ENCODE assay signal across 20 mouse cellular contexts in the genomic region with DNA sequence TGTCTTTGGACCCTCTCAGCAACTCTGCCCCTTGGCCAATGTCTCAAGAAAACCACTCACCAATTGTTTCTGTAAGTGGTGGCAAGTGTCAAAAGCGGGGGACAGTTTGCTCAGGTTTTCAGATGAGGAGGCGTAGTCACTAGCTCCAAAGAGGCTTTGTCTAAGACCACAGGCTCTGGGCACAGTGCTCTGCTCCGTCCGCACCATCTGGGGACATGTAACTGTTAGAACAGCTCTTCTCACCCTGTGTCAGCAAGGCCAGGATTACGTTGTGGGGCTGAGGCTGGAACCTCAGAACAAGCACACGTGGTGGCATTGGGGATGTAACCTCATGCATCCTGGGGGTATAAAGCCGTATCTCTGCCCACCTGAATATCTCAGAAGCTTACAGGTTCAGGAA. TPM values are rescaled to one million over a fixed set of nuclear protein-coding genes. Genes with fewer than 3 reads are reported as not detected.
DNase-seq lines count a peak whose midpoint lies in the region; ATAC-seq and TF ChIP-seq lines count a peak whose summit lies in the region.
"Had no signal": no experiment of that assay in that cellular context is flagged by ENCODE, and none has a peak within 500 bp of the region (broad histone marks: within the 10 kb centered on the region; RNA-seq: fewer than 3 reads in every experiment).

No protein-coding gene starts in this region.

- ATAC-seq in forebrain, embryonic 15.5 days (replicated peaks): no peak
- ATAC-seq in lung, embryonic 15.5 days (ENCODE audit: borderline replicate concordance, extremely low read depth, low FRiP score, low TSS enrichment): no peak
- ATAC-seq in intestine, embryonic 16.5 days: no peak
- ATAC-seq: forebrain, postnatal 0 days had no signal

- H3K27ac ChIP-seq in forebrain, embryonic 10.5 days: no peak overlapping the region
- H3K27ac ChIP-seq in forebrain, embryonic 15.5 days (replicated peaks): no peak overlapping the region
- H3K27ac ChIP-seq in lung, embryonic 15.5 days: no peak overlapping the region
- H3K27ac ChIP-seq in ES-E14 (ENCODE audit: insufficient read depth, low read depth, low read length, poor library complexity, severe bottlenecking): peak overlapping the region; percentile 69; the same call in 1 of the 2 replicates
- H3K27ac ChIP-seq in intestine, embryonic 16.5 days (ENCODE audit: low read length): no peak overlapping the region
- H3K27ac ChIP-seq: hindbrain, embryonic 13.5 days; liver, embryonic 13.5 days had no signal

- H3K36me3 ChIP-seq in forebrain, embryonic 10.5 days (replicated peaks): no peaks in the 10 kb centered on the region; the same call in 1 of the 2 replicates
- H3K36me3 ChIP-seq in forebrain, embryonic 15.5 days: no peaks in the 10 kb centered on the region
- no peaks in the 10 kb centered on the region for H3K36me3 ChIP-seq in lung, embryonic 15.5 days
- peaks cover 2% of the 10 kb centered on the region; the same call in 1 of the 2 replicates for H3K36me3 ChIP-seq in ES-E14 (ENCODE audit: control insufficient read depth, insufficient read depth, low read length, poor library complexity, severe bottlenecking)
- H3K36me3 ChIP-seq in intestine, embryonic 16.5 days (ENCODE audit: control insufficient read depth, insufficient read depth, low read length): no peaks in the 10 kb centered on the region
- H3K36me3 ChIP-seq: hindbrain, embryonic 13.5 days; kidney, embryonic 15.5 days; liver, embryonic 13.5 days had no signal

- H3K4me3 ChIP-seq in forebrain, embryonic 10.5 days: peak overlapping the region; percentile 92; the same call in 1 of the 2 replicates
- no peak overlapping the region for H3K4me3 ChIP-seq in forebrain, embryonic 15.5 days
- no peak overlapping the region for H3K4me3 ChIP-seq in lung, embryonic 15.5 days
- peak overlapping the region; percentile 73 to 90; a peak in 2 of 4 replicates for H3K4me3 ChIP-seq in ES-E14 (ENCODE audit: insufficient read depth in 1 of 2, low read depth in 1 of 2, low read length in 2 of 2, poor library complexity in 1 of 2, severe bottlenecking in 1 of 2)
- no peak overlapping the region for H3K4me3 ChIP-seq in intestine, embryonic 16.5 days (ENCODE audit: low read length)
- H3K4me3 ChIP-seq: hindbrain, embryonic 13.5 days; liver, embryonic 13.5 days had no signal

- in situ Hi-C loops in ES-E14 (cut with MboI; ENCODE audit: low sequenced_read_pairs in 2 of 2, unreplicated experiment in 2 of 2): no loop called here

- H3K4me1 ChIP-seq in forebrain, embryonic 10.5 days: peaks cover 48% of the 10 kb centered on the region
- peaks cover 26% of the 10 kb centered on the region for H3K4me1 ChIP-seq in forebrain, embryonic 15.5 days
- H3K4me1 ChIP-seq in lung, embryonic 15.5 days: peaks cover 26% of the 10 kb centered on the region
- peaks cover 0 to 11% of the 10 kb centered on the region in 2 experiments; a peak in 2 of 4 replicates for H3K4me1 ChIP-seq in ES-E14 (ENCODE audit: control insufficient read depth in 2 of 2, insufficient read depth in 2 of 2, low read length in 2 of 2, poor library complexity in 1 of 2)
- peaks cover 9% of the 10 kb centered on the region; the same call in 1 of the 2 replicates for H3K4me1 ChIP-seq in intestine, embryonic 16.5 days (ENCODE audit: control insufficient read depth, insufficient read depth, low read length)

- H3K4me2 ChIP-seq in forebrain, embryonic 15.5 days (replicated peaks): no peak overlapping the region
- peak overlapping the region; percentile 98 for H3K4me2 ChIP-seq in lung, embryonic 15.5 days
- peak overlapping the region; percentile 100 for H3K4me2 ChIP-seq in intestine, embryonic 16.5 days (ENCODE audit: low read depth, low read length)
- H3K4me2 ChIP-seq: liver, embryonic 13.5 days had no signal

- 88% methylated on average over 7 of the region's 7 CpGs for WGBS in forebrain, embryonic 10.5 days
- WGBS in forebrain, embryonic 15.5 days: 84% methylated on average over 7 of the region's 7 CpGs
- 78% methylated on average over 7 of the region's 7 CpGs for WGBS in lung, embryonic 15.5 days
- 93% methylated on average over 7 of the region's 7 CpGs for WGBS in intestine, embryonic 16.5 days

- DNase-seq in forebrain, embryonic 10.5 days (ENCODE audit: extremely low spot score, low spot score): no peak
- DNase-seq in lung, postnatal 25 days (ENCODE audit: low spot score): no peak
- no peak for DNase-seq in ES-E14 (ENCODE audit: low read depth, low spot score)
- no peak for DNase-seq in frontal cortex, postnatal 25 days (ENCODE audit: low spot score in 2 of 2)
- DNase-seq: adrenal gland, postnatal 25 days; cerebellum, adult 9-10 months; forebrain, postnatal 0 days; gastrocnemius, postnatal 36 days; heart, postnatal 36 days; kidney, postnatal 4 days; liver, embryonic 13.5 days; lung, postnatal 10 days; right cerebral cortex, adult 18-20 months; thymus, adult 18-20 months; thymus, postnatal 36 days had no signal

- H3K27me3 ChIP-seq in forebrain, embryonic 10.5 days (ENCODE audit: poor library complexity, severe bottlenecking): peaks cover 28% of the 10 kb centered on the region
- no peaks in the 10 kb centered on the region for H3K27me3 ChIP-seq in forebrain, embryonic 15.5 days
- H3K27me3 ChIP-seq in lung, embryonic 15.5 days: no peaks in the 10 kb centered on the region
- no peaks in the 10 kb centered on the region for H3K27me3 ChIP-seq in intestine, embryonic 16.5 days (replicated peaks; ENCODE audit: control insufficient read depth, insufficient read depth, low read length)
- H3K27me3 ChIP-seq: kidney, embryonic 15.5 days had no signal

- no peak overlapping the region for H3K9ac ChIP-seq in forebrain, embryonic 15.5 days (replicated peaks)
- H3K9ac ChIP-seq in lung, embryonic 15.5 days: 0 out of 2 replicates have a peak overlapping the region, but pooled peaks have one; percentile 46
- peak overlapping the region; percentile 9; the same call in 1 of the 2 replicates for H3K9ac ChIP-seq in ES-E14 (ENCODE audit: insufficient read depth, low read depth, low read length, poor library complexity, severe bottlenecking)
- H3K9ac ChIP-seq in intestine, embryonic 16.5 days (ENCODE audit: low read depth, low read length): peak overlapping the region; percentile 95
- H3K9ac ChIP-seq: forebrain, postnatal 0 days; hindbrain, embryonic 13.5 days; liver, embryonic 13.5 days had no signal

- H3K9me3 ChIP-seq in forebrain, embryonic 10.5 days: no peaks in the 10 kb centered on the region
- no peaks in the 10 kb centered on the region for H3K9me3 ChIP-seq in forebrain, embryonic 15.5 days
- no peaks in the 10 kb centered on the region for H3K9me3 ChIP-seq in lung, embryonic 15.5 days
- H3K9me3 ChIP-seq in ES-E14 (ENCODE audit: control insufficient read depth, insufficient read depth, low read depth, low read length): no peaks in the 10 kb centered on the region
- H3K9me3 ChIP-seq in intestine, embryonic 16.5 days (ENCODE audit: control insufficient read depth, low read length): no peaks in the 10 kb centered on the region
- H3K9me3 ChIP-seq: hindbrain, embryonic 13.5 days; kidney, embryonic 15.5 days; liver, embryonic 13.5 days had no signal

TF ChIP-seq in ES-E14, 5 proteins besides CTCF, POLR2A, EP300 and RAD21:
- TF ChIP-seq MAFK (IDR thresholded peaks at IDR 0.05; ENCODE audit: insufficient read depth, low read depth, low read length): no peak
- no peak for TF ChIP-seq ZC3H11A (IDR thresholded peaks at IDR 0.05; ENCODE audit: borderline replicate concordance, low read depth, low read length)

RNA-seq across cellular contexts. Expression of a gene that starts 1.4 kb away (rescaled TPM):
- polyA plus RNA-seq in forebrain, embryonic 10.5 days (2016; fragmentation: Nextera tagmentation; extraction: Ambion mirVana): 1.6 and 2.0 TPM in 2 replicates
- polyA plus RNA-seq in forebrain, embryonic 15.5 days (2015; fragmentation: Nextera tagmentation; extraction: Ambion mirVana): 2.0 and 2.5 TPM in 2 replicates
- polyA plus RNA-seq in lung, embryonic 15.5 days (2015; fragmentation: Nextera tagmentation; extraction: Ambion mirVana): 2.0 and 2.8 TPM in 2 replicates
- 13.3 and 17.7 TPM in 2 replicates for total RNA-seq in ES-E14 (2012; rRNA removed)
- polyA plus RNA-seq in intestine, embryonic 16.5 days (2015; fragmentation: Nextera tagmentation; extraction: Ambion mirVana): 0.61 and 0.75 TPM in 2 replicates

RNA-seq across cellular contexts. Expression of a gene that starts 59.6 kb away (rescaled TPM):
- polyA plus RNA-seq in forebrain, embryonic 10.5 days (2016; fragmentation: Nextera tagmentation; extraction: Ambion mirVana): 149 and 165 TPM in 2 replicates
- 146 and 152 TPM in 2 replicates for polyA plus RNA-seq in forebrain, embryonic 15.5 days (2015; fragmentation: Nextera tagmentation; extraction: Ambion mirVana)
- 164 and 165 TPM in 2 replicates for polyA plus RNA-seq in lung, embryonic 15.5 days (2015; fragmentation: Nextera tagmentation; extraction: Ambion mirVana)
- total RNA-seq in ES-E14 (2012; rRNA removed): 97.9 and 103 TPM in 2 replicates
- 120 and 132 TPM in 2 replicates for polyA plus RNA-seq in intestine, embryonic 16.5 days (2015; fragmentation: Nextera tagmentation; extraction: Ambion mirVana)

RNA-seq across cellular contexts. Expression of a gene that starts 59.8 kb away (rescaled TPM):
- polyA plus RNA-seq in forebrain, embryonic 10.5 days (2016; fragmentation: Nextera tagmentation; extraction: Ambion mirVana): 23.2 and 23.6 TPM in 2 replicates
- polyA plus RNA-seq in forebrain, embryonic 15.5 days (2015; fragmentation: Nextera tagmentation; extraction: Ambion mirVana): 20.5 and 22.6 TPM in 2 replicates
- 32.0 and 34.1 TPM in 2 replicates for polyA plus RNA-seq in lung, embryonic 15.5 days (2015; fragmentation: Nextera tagmentation; extraction: Ambion mirVana)
- 5.3 and 5.8 TPM in 2 replicates for total RNA-seq in ES-E14 (2012; rRNA removed)
- polyA plus RNA-seq in intestine, embryonic 16.5 days (2015; fragmentation: Nextera tagmentation; extraction: Ambion mirVana): 25.9 and 29.4 TPM in 2 replicates

Comparison
In these comparisons a context has a peak if more than half of its experiments do, and no peak if none do; other contexts are left out.
1. H3K4me3 ChIP-seq: peak in forebrain, embryonic 10.5 days (single experiment) and ES-E14 (2 of 2); none in forebrain, embryonic 15.5 days (single experiment), lung, embryonic 15.5 days (single experiment) and intestine, embryonic 16.5 days (single experiment).